Mouse (Mus musculus) left cerebral cortex, adult 11 months (tissue): Measurements from ENCODE around the gene Srsf2.
"Not testable (repeated sequence)": the region's sequence is repeated elsewhere in the genome, so short reads cannot be mapped to it uniquely, and the experiment has no call there.

Source experiments
- DNase-seq: peaks from one replicate; pipeline ENCODE4 v3.0.0; 2022; ENCODE audit warnings: low spot score

Srsf2 gene

GRCm38 (mm10) chr11:116827534-116828165 is 25.2 kb downstream of the Srsf2 start, which contains the start of gene Mxra7:
Mxra7 (minus strand) TSS chr11:116828046.
- DNase-seq: no peak

- DNase-seq: no peak
Observed at GRCm38 (mm10) chr11:116826550-116827504, 26.1 kb downstream of the Srsf2 start.

- no peak for DNase-seq
Observed at GRCm38 (mm10) chr11:116825230-116825629, 27.7 kb downstream of the Srsf2 start.

- not testable (repeated sequence) for DNase-seq
Observed at GRCm38 (mm10) chr11:116823885-116824284, 29.0 kb downstream of the Srsf2 start.

- no peak for DNase-seq
Observed at GRCm38 (mm10) chr11:116823255-116823654, 29.6 kb downstream of the Srsf2 start.

- DNase-seq: no peak
Observed at GRCm38 (mm10) chr11:116822626-116823025, 30.3 kb downstream of the Srsf2 start.

GRCm38 (mm10) chr11:116822215-116822614 is 30.7 kb downstream of the Srsf2 start:
- no peak for DNase-seq

GRCm38 (mm10) chr11:116821057-116821940 is 31.6 kb downstream of the Srsf2 start:
- no peak for DNase-seq

- no peak for DNase-seq
Observed at GRCm38 (mm10) chr11:116819932-116820593, 32.8 kb downstream of the Srsf2 start.

- no peak for DNase-seq
Observed at GRCm38 (mm10) chr11:116818722-116819121, 34.2 kb downstream of the Srsf2 start.

- DNase-seq: no peak
Observed at GRCm38 (mm10) chr11:116817567-116817966, 35.3 kb downstream of the Srsf2 start.

GRCm38 (mm10) chr11:116816769-116817168 is 36.1 kb downstream of the Srsf2 start:
- no peak for DNase-seq

GRCm38 (mm10) chr11:116814884-116815415 is 37.9 kb downstream of the Srsf2 start:
- no peak for DNase-seq

GRCm38 (mm10) chr11:116814076-116814883 is 38.6 kb downstream of the Srsf2 start:
- DNase-seq: no peak

- no peak for DNase-seq
Observed at GRCm38 (mm10) chr11:116813610-116814009, 39.3 kb downstream of the Srsf2 start.

GRCm38 (mm10) chr11:116812793-116813529 is 39.9 kb downstream of the Srsf2 start:
- DNase-seq: no peak

GRCm38 (mm10) chr11:116810983-116811901 is 41.7 kb downstream of the Srsf2 start:
- peak; percentile 67 for DNase-seq

- no peak for DNase-seq
Observed at GRCm38 (mm10) chr11:116810528-116810927, 42.4 kb downstream of the Srsf2 start.

- no peak for DNase-seq
Observed at GRCm38 (mm10) chr11:116809520-116809919, 43.4 kb downstream of the Srsf2 start.
